Mouse (Mus musculus): Measurements from ENCODE around the gene Suco.

DNA sequence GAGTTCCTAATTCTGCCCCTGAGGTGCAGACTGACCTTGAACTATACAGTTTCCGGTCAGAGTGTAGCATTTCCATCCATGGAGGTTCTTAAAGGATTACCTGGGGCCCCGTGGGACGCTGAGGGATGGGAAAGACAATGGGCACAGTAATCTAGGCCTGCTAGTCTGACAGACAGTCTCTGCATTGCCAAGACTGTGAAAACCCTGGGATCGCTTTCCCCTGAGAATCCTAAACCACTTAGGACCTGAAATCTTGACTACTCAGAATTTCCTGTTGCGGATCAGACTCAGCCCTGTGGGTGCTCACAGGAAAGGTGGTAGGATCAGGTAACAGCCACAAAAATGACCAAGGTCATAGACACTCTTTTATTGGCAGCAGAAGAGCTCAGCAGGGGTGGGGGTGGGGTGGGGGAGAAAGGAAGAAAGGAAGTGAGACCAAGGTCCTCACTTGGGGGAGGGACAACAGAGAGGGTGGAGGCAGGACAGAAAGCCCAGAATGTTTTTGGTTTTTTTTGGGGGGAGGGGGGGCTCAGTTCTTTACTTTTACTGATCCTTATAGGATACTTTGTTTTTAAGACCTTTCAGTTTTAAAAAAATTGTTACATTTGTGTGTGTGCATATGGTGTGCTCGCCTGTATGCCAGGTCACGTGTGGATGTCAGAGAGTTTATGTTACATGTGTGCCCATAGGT, 42.3 kb upstream of the Suco start:
- no peak for TF ChIP-seq CTCF (IDR thresholded peaks at IDR 0.05; ENCODE audit: insufficient read depth, low read depth, low read length)
- no peak for TF ChIP-seq POLR2A (IDR thresholded peaks at IDR 0.05; ENCODE audit: insufficient read depth, low read depth, low read length)
